Mouse (Mus musculus) MN1 (cell line): ENCODE measurements around the gene Sh3bp2.
A peak's percentile ranks its signal among the peaks of the same experiment; 100 is the strongest.

Experiments
- DNase-seq: peaks from one replicate; pipeline ENCODE4 v3.0.0-alpha.2; 2016; ENCODE audit warnings: low spot score

Gene Sh3bp2

DNA sequence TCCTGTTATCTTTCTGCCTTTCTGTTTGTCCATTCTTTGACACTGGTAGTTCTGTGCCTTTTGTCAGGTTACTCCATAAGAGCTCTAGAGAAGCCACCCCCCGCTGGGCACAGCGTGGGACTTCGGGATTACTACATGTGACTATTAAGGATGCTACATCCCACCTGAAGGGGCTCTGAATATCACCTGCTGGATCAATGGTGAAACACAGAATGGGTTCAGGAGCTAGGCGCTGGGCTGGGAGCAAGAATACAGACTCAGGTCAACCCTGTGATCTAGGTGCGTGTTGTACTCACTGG is 788 bp downstream of the Sh3bp2 start:
- no peak for DNase-seq

DNA sequence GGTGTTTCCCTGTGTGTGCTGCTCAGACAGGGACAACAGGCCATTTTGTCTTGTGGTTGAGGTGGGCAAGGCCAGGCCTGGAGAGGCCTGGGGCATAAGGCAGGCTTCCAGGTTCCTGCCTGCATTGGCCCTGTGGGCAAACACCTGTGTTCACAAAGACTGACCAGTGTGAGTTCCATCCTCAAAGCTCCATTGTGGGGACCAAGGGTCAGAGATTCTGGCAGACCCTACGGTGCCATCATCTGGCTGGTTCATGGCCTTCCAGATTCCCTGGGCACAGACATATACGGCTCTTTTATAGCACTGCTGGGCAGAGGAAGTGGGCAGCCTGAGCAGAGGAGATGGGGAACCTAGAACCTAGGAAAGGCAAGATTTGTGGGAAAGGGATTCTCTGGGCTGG is 1.7 kb downstream of the Sh3bp2 start:
- DNase-seq, result no peak

DNA sequence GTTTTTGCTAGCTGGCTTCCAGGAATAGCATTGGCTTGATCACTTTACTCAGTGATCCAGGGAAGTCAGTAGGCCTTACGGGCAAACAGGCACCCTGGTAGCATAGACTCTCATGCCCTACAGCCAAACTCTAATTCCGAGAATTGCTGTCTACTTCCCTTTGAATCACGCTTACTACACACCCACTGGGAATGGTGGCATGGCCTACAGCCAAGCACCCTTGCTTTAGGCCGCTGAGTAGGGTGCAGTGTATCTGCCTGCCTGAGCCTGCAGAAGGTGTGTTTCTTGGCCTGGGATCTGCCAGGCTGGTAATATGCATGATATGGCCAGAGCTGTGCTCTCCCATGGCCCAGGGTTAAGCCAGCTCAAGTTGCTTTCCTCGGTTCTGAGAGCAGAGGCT is 3.1 kb downstream of the Sh3bp2 start:
- no peak for DNase-seq

DNA sequence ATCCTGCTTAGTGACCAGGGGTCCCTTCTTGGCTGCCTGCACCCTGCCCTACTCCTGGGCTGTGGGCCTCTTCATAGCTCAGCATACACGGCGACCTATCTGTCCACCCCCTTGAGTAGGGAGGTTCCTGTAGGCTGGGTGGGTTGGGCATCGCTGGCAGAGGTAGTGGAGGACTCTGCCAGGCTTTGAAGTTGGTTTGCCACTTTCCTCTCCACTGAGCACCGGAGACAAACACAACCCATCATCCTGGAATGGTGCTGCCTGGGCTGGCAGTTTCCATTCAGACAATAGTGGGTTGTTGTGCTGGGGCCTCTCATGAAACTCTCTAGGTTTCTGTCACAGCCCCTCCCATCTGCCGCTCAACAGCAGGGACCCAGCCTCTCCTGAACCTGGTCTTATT is 4.5 kb downstream of the Sh3bp2 start:
- no peak for DNase-seq

DNA sequence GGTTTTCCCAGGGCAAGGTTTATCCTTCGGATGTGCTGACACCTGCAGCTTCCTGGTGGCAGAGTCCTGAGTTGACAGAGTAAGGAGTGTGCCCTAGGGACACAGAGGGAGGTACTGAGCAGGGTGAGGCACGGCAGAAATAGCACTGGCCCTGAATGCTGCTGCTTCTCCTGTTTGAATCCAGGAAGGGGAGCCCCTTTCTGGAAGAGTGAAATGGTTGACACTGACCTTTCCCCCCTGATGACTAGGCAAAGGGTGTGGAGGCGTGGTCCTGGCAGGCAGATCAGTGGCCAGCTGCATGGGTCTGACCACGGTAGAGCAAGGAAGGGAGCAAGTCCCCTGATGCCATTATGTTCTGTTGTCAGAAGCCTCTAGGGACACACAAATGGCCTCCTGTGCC is 5.0 kb downstream of the Sh3bp2 start:
- DNase-seq, result no peak

DNA sequence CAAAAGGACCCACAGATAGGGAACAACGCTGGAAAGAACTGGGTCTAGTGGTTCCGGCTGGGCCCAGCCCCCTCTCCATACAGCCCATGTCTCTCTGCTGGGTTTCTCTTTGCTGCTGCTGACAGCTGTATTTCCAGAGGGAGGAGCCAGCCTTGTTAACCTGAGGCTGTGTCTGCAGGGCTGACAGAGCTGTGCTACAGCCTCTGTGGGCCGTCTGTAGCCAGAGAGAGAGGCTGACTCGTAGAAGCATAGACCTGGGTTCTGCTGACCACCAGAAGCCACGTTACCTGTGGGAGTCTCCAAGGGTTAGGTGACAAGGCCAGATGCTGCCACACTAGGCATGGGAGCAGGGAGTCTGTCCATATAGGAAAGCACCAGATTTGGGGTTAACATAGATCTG is 7.4 kb downstream of the Sh3bp2 start:
- DNase-seq, result no peak

DNA sequence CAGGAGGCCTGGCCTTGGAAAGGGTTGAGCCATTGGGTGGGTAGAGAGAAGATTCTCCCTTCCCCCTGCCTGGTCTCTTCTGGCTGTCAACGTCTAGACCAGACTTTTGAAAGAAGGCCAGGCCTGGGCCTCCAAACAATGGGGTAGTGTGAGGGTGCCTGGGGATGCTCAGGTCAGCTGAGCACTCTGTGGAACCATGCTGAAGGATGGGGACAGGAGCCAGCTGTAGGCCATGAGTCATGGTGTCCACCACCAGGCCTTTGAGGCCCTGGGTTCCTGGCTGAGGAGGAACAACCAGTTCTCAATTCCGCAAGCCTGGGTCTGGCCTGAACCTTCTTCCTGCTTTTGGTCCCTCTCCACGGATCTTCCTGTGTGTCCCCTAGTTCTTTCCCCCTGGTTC is 8.2 kb downstream of the Sh3bp2 start:
- DNase-seq, result peak; percentile 65

DNA sequence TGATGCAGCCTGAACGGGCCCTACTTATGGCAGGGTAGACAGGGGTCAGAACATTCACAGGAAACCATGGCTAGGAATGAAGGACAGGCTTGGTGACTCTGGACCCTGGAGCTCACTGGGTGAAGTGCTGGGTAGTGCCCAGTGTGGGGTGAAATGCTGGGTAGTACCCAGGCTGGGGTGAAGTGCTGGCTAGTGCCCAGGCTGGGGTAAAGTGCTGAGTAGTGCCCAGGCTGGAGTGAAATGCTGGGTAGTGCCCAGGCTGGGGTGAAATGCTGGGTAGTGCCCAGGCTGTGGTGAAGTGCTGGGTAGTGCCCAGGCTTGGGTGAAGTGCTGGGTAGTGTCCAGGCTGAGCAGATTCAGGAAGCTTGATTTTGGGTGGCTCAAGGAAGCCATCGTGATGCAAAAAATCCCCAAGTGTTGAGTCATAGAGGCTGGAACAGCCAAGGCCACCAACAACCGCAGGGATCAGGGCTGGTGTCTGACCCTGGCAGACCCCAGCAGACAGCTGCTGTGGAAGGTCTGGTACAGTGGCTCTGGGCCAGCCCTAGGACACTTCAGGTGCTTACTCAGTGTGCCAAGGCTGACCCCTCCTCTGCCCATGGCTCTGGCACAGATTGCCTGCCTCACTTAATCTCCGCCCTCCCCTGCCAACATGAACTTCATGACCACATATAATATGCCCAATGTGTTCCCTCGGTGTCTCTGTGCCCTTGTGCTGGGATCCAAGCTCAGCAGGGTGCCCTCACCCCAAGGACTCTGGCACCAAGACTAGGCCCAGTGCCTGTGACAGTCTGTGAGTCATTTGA is 9.3 kb downstream of the Sh3bp2 start:
- DNase-seq, result peak; percentile 52

DNA sequence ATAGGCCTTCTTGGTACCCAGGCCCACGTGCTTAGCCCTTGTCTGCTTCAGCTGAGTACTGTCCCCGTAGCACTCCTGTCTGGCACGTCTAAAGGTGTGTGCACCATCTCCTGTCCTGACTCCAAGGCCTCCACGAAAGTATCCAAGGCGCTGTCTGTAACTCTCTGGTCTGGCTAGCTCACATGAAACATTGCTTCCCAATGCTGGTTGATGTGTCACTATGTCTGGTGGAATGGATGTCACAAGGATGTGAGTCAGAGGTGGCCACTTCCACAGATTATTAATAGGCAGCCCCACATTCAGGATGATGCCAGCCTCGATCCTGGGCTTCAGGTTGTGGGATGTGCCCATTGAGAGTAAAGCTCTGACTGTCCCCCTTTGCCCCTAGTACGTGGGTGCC is 10.2 kb downstream of the Sh3bp2 start:
- DNase-seq, result no peak

DNA sequence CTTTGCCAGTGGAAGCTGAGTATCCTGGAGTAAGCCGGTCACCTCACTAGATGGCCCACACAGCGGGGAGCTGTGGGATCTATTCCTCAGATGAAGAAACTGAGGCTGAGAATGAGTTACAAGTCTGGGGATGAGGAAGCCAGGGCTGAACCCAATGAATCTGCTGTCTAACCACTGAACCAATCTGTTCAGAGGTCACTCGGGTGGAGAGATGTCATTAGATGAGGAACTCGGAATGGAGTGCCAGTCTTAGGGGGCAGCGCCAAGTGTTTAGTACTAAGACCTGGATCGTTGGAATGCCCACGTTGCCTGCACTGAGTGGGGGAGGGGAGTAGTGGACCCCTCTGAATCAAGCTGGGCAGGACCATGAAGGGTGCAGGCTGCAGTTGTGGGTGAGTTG is 12.4 kb downstream of the Sh3bp2 start:
- no peak for DNase-seq

DNA sequence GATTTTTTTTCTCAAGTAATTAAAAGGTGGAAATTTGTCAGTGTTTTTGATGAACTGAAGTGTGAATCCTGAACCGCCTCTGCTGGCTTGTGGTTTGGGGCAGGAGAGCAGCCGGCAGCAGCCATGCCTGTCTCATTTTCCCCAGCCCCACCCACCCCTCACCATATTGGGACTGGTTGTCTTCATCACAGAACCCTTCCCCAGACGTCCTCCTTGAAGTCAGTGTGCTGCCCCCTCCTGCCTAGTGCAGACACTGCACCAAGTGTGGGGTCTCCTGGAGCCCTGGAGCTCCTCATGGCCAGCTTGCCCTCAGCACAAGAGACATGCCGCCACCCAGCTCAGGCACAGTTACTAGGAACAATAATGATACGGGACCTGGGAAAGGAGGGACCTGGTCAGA is 12.9 kb downstream of the Sh3bp2 start:
- DNase-seq, result no peak

DNA sequence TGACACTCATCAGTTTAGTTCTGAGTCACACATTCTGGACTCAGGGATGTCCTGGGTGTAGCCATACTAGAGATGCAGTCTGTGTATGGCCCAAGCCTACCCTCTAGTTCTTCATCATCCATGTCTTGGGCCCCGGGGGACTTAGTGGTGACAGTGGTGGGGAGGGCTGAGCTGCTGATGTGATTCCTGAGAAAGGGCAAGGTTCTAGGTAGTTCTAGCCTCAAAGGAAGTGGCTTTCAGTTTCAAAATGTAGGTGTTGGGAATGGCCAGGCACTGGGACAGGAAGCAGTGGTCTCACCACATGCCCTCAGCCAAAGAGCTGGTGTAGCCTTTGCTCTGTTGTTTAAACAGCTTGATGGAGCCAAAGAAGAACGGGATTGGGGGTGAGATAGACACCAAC is 13.5 kb downstream of the Sh3bp2 start:
- no peak for DNase-seq

DNA sequence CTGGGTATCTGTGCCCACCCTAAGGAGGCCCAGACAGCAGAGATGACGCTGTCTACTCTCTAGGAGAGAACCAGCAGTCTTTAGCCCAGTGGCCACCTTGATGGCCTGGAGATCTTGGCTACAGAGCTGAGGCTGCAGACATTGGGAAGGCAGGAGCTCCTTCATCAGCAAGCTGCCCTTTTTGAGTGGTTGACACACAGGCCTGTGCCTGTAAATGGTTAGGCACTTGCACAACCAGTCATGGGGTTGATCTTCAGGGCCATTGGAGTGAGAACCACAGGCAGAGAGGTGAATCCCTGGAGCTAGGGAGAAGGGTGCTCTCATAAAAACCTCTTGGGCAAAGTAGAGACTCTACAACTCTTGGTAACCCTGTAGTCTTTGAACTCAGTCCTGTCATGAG is 16.5 kb downstream of the Sh3bp2 start:
- no peak for DNase-seq

DNA sequence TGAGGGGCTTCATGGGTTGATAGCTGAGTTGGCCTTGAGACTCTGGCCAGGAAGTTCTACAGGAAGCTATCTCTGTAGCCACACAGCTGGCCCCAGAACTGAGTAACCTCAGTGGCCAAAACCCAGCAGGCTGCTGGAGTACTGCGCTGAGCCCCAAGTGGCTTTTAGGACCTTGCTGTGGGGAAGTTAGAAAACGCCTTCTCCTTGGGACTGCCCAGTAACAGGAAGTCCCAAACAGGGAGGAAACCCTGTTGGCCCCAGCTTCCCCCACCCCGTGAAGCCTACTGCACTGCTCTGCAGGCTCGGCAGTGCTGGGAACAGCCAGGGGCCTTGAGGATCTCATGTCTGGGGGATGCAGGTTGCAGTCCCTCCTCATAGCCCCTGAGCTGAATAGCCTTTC is 17.5 kb downstream of the Sh3bp2 start:
- no peak for DNase-seq

DNA sequence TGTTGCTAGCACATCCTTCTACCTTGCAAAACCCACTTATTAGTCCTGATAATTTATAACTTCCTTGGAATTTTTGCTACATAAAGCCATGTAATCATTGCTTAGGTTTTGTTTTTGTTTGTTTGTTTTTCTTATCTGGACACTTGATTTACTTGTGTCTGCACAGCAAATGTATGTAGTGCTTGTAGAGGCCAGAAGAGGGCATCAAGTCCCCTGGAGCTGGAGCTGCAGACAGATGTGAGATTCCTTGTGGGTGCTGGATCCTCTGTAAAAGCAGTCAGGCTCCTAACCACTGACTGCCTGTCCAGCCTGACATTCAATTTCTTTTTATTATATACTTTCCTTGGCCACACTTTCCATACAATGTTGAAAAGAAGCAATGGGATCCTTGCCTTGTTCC is 21.8 kb downstream of the Sh3bp2 start:
- DNase-seq, result peak; percentile 51

DNA sequence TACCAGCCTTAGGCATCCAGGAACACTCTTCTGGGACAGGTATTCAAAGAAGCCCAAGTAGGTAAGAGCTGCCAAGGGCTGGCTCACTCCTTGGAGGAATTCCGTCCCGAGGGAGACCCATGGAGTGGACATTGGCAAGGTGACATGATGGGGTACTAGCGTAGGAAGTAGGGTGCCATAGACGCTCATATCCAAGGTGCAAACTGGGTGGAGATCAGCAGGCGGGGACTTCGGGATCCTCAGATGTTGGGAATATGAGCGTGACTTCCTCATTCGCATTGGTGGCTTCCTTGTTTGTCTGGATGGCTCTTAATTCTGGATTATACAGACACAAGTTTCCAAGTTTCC is 23.5 kb downstream of the Sh3bp2 start:
- DNase-seq, result no peak

DNA sequence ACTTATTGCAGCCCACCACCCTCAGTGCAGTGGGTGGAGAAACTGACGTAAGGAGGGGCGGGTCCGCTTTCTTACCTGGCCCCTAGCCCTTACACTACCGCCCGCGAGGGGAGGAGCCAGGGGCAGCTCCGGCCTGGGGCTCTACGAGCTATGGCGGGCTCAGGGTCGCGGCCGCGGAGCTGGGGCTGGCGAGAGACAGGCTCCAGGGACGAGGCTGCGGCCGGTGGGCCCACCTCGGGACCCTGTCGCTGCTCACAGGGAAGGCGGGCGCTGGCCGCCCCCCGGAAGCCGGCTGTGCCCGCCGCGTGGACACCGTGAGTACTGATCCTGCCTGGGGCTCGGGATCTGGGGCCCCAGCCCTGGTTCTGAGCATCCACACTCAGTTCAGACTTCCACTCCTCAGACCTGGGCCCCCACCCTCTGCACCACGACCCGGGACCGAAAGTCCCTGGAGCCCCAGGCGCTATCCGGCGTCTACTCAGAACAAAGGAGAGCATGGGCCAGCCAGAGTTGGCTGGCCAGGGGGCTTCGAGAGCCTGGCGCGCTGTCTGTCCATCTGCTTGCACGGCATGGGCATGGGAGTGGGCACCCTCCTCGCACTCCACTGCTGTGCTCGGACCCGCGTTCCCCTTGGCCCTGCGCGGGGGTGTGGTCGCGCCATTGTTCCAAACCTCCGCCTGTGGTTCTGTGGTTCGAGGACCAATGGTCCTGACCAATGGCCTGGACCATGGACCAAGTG is 24.0 kb downstream of the Sh3bp2 start:
- DNase-seq, result peak; percentile 62

DNA sequence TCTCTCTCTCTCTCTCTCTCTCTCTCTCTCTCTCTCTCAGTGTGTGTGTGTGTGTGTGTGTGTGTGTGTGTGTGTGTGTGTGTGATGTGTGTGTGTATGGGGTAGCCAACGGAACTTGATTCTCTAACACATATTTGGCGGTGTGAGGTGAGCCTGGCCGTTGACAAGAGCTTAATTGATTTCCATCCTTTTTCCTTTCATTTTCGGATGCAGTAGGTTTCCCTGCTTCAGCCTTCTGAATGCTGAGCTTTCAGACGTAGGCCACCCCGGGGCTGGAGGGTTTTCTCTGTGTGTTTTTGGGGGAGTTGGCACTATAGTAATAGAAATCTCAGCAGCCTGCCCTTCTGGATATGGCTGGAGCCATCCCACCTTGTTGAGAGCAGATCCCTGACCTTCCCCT is 24.6 kb downstream of the Sh3bp2 start:
- DNase-seq, result no peak

DNA sequence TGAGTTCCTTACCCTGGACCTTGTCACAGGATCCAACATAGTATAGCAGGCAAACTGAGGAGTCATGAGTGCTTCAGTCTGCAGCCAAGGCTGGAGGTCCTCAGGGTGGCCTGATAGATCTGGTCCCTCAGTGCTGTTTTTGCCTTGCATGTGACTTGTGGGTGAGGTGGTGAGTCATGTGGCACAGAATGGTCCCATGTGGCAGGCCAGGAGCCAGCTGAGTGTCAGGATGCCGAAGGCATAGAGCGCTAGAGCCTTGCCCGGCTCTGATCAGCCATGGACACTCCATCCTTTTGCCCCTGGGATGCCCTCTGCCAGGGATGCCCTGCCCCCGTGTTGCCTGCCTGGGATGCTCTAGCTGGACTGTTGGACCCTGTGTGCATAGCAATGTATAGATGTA is 26.2 kb downstream of the Sh3bp2 start:
- DNase-seq, result peak; percentile 51

DNA sequence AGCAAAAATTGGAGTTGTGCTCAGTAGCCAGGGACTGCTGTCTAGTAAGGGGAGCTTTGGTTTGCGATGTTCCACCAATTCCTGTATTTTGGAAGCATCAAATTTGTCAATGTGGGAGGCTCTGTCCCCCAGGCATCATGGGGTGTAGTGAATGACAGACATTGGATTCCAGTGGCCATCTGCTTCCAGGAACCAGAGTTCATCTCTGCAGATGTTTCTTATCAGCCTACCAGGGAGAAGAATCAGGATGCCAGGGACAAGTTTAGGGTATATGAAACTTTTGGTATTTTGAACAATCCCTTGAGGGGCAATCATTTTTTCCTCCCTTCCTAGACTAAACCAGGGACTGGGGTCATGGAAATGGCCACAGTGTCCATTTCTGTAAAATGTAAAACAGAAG is 38.2 kb downstream of the Sh3bp2 start:
- no peak for DNase-seq

DNA sequence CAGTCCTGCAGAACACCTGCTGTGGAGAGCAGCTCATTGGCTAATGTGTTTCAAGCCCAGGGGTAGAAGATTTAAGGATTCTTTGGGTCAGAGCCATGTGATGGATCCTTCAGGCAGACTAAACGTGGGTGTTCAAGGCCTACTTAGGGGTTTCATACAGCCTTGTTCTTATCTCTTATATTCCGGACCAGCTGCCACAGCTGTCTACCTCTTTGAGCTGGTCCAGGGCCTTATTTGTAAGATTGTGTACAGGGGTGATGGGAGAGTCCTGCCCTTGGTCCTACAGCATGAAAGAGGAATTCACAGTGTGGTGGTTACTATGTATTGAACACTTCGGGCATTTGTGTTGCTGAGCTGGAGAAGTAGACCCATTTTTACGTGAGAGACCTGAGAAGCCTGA is 38.7 kb downstream of the Sh3bp2 start:
- DNase-seq, result no peak

DNA sequence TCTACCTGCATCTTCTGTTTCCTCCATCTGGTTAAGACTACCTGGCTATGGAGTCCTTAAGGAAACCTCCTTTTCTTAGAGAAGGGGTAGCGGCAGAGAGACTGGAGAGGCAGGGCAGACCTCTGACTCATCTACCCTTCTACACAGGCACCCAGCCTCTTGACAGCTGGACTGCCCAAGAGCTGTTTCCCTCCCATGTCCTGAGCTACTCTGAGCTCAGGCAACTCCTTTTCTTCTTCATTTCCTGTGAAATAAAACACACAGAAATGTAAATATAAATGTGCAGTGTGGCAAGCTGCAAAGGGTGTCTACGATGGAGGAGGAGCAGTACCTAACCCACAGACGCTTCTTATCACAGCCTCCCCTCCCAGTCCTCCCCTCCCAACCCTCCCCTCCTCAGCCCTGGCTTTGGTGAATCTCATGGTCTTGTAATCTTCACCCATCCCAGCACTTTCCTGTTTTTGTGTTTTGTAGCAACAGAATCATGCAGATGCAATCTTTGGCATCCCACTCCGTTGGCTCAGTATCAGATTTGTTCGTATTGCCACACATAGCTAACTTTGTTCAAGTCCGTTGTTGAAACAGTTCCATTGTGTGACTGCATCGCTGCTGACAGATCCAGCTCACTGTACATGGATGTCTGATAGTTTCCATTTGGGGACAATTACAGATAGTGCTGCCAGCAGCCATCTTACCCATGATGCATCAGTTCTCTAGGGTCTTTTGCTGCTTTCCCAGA is 40.1 kb downstream of the Sh3bp2 start:
- DNase-seq, result peak; percentile 40

DNA sequence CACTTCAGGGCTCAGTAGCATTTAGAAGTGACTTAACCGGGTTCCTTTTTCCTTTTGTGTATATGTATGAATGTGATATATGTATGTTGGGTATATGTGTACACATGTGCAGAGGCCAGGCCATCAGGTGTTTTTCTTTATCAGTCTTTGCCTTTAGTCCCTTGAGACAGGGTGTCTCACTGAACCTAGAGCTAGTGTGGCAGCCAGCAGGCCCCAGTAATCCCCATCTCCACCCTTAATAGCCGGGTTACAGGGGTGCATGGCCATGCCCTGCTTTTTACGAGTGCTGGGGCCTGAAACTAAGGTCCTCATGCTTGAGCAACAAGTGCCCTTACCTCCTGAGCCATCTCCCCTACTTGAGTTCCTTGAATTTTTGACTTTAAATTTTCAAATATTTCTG is 45.9 kb downstream of the Sh3bp2 start:
- DNase-seq, result no peak
